8 mouse cellular contexts compared by ENCODE assay signal in genomic region chr7:120201771-120202170, GRCm38 (mm10). TPM values are rescaled to one million over a fixed set of nuclear protein-coding genes. Genes with fewer than 3 reads are reported as not detected.
DNase-seq lines count a peak whose midpoint lies in the region; ATAC-seq and TF ChIP-seq lines count a peak whose summit lies in the region.

TSS of gene Crym (minus strand) at chr7:120202111.

- DNase-seq in heart, adult 8-10 months (ENCODE audit: low spot score) = no peak
- no peak for DNase-seq in brain, embryonic 14.5 days (ENCODE audit: low read depth)
- DNase-seq in hindbrain, postnatal 0 days (ENCODE audit: low spot score) = no peak
- DNase-seq in right cerebral cortex, postnatal 10 days (ENCODE audit: low spot score in 2 of 2) = peak; percentile 42 to 46
- DNase-seq in T-cell, adult 2 months (ENCODE audit: low spot score) = no peak

- H3K4me1 ChIP-seq in heart, embryonic 11.5 days (ENCODE audit: control insufficient read depth, insufficient read depth, low read length) = peaks cover 3% of the 10 kb centered on the region; the same call in 1 of the 2 replicates
- no peaks in the 10 kb centered on the region for H3K4me1 ChIP-seq in hindbrain, postnatal 0 days (ENCODE audit: insufficient read depth, low read length)
- peaks cover 8% of the 10 kb centered on the region for H3K4me1 ChIP-seq in limb, embryonic 15.5 days

- no peak within 1 kb of the TSS for H3K27ac ChIP-seq in heart, embryonic 11.5 days (ENCODE audit: low read depth, low read length)
- no peak within 1 kb of the TSS for H3K27ac ChIP-seq in hindbrain, postnatal 0 days
- H3K27ac ChIP-seq in limb, embryonic 15.5 days = no peak within 1 kb of the TSS

- peak within 1 kb of the TSS; percentile 59; the same call in 1 of the 2 replicates for H3K9ac ChIP-seq in heart, embryonic 11.5 days (ENCODE audit: low read depth, low read length)
- H3K9ac ChIP-seq in hindbrain, postnatal 0 days (replicated peaks; ENCODE audit: low read length) = 0 out of 2 replicates have a peak within 1 kb of the TSS, but pooled peaks have one; percentile 3
- H3K9ac ChIP-seq in limb, embryonic 15.5 days = no peak within 1 kb of the TSS

- no peaks in the 10 kb centered on the region for H3K36me3 ChIP-seq in heart, embryonic 11.5 days (ENCODE audit: control insufficient read depth, insufficient read depth, low read length)
- no peaks in the 10 kb centered on the region for H3K36me3 ChIP-seq in hindbrain, postnatal 0 days (ENCODE audit: insufficient read depth, low read length)
- H3K36me3 ChIP-seq in limb, embryonic 15.5 days = no peaks in the 10 kb centered on the region

- WGBS in heart, embryonic 11.5 days (ENCODE audit: insufficient replicate concordance) = 4% methylated on average over 26 of the region's 26 CpGs
- WGBS in hindbrain, postnatal 0 days = 3% methylated on average over 24 of the region's 26 CpGs
- WGBS in limb, embryonic 15.5 days = 1% methylated on average over 26 of the region's 26 CpGs

- ATAC-seq in heart, embryonic 11.5 days (replicated peaks; ENCODE audit: insufficient number of reproducible peaks, low FRiP score, low TSS enrichment) = no peak
- no peak for ATAC-seq in hindbrain, postnatal 0 days
- ATAC-seq in limb, embryonic 15.5 days (ENCODE audit: insufficient number of reproducible peaks, low FRiP score, low TSS enrichment, low read depth) = no peak
- no peak for ATAC-seq in activated CD4-positive, CD25-positive, alpha-beta regulatory T cell, adult 4 months

- H3K9me3 ChIP-seq in heart, embryonic 11.5 days (replicated peaks; ENCODE audit: control insufficient read depth, low read length) = no peaks in the 10 kb centered on the region
- H3K9me3 ChIP-seq in hindbrain, postnatal 0 days (ENCODE audit: low read length) = no peaks in the 10 kb centered on the region
- no peaks in the 10 kb centered on the region for H3K9me3 ChIP-seq in limb, embryonic 15.5 days

- TF ChIP-seq POLR2A in brain, embryonic 14.5 days (IDR thresholded peaks at IDR 0.05; ENCODE audit: borderline replicate concordance, extremely low read depth, insufficient read depth, insufficient read length, poor library complexity, severe bottlenecking) = no peak

- peak within 1 kb of the TSS; percentile 63 for H3K4me2 ChIP-seq in heart, embryonic 11.5 days
- H3K4me2 ChIP-seq in hindbrain, postnatal 0 days (ENCODE audit: low read depth, low read length) = peak within 1 kb of the TSS; percentile 55
- peak within 1 kb of the TSS; percentile 42 for H3K4me2 ChIP-seq in limb, embryonic 15.5 days

- H3K27me3 ChIP-seq in heart, embryonic 11.5 days (ENCODE audit: control insufficient read depth, insufficient read depth, low read length) = peaks cover 32% of the 10 kb centered on the region
- no peaks in the 10 kb centered on the region for H3K27me3 ChIP-seq in hindbrain, postnatal 0 days (ENCODE audit: insufficient read depth, low read length)
- H3K27me3 ChIP-seq in limb, embryonic 15.5 days = peaks cover 36% of the 10 kb centered on the region

- H3K4me3 ChIP-seq in heart, embryonic 11.5 days (ENCODE audit: low read depth, low read length) = peak within 1 kb of the TSS; percentile 22; the same call in 1 of the 2 replicates
- H3K4me3 ChIP-seq in hindbrain, postnatal 0 days (ENCODE audit: low read length) = peak within 1 kb of the TSS; percentile 34
- H3K4me3 ChIP-seq in limb, embryonic 15.5 days = peak within 1 kb of the TSS; percentile 23

- no peak for TF ChIP-seq CTCF in brain, embryonic 14.5 days (IDR thresholded peaks at IDR 0.05; ENCODE audit: borderline replicate concordance, extremely low read depth, insufficient read depth, insufficient read length)
- TF ChIP-seq CTCF in hindbrain, postnatal 0 days (IDR thresholded peaks at IDR 0.05; ENCODE audit: low read depth) = no peak

RNA-seq across cellular contexts. Expression of gene Crym, which starts in this region (rescaled TPM):
- polyA plus RNA-seq in heart, embryonic 11.5 days (2014; fragmentation: Nextera tagmentation; extraction: Ambion mirVana) = 1.2 and 1.9 TPM in 2 replicates
- total RNA-seq in heart, adult 8-10 months (2022) = under 1 TPM; 0.19 to 0.81 (median 0.44) TPM
- 15.6 and 20.1 TPM in 2 replicates for polyA plus RNA-seq in brain, embryonic 14.5 days (2012; rRNA removed)
- total RNA-seq in hindbrain, postnatal 0 days (2014; rRNA removed) = 9.4 and 16.9 TPM in 2 replicates
- 8.1 and 8.7 TPM in 2 replicates for polyA plus RNA-seq in hindbrain, postnatal 0 days (2015; fragmentation: Nextera tagmentation; extraction: Ambion mirVana)
- 8.2 and 14.2 TPM in 2 replicates for polyA plus RNA-seq in limb, embryonic 15.5 days (2015; fragmentation: Nextera tagmentation; extraction: Ambion mirVana)
- polyA plus RNA-seq in activated CD4-positive, CD25-positive, alpha-beta regulatory T cell, adult 4 months (2017; shearing (Covaris generic)) = not detected

Comparison
In these comparisons a context has a peak if more than half of its experiments do, and no peak if none do; other contexts are left out.
1. DNase-seq: peak in right cerebral cortex, postnatal 10 days (2 of 2); none in heart, adult 8-10 months (single experiment), brain, embryonic 14.5 days (single experiment), hindbrain, postnatal 0 days (single experiment) and T-cell, adult 2 months (single experiment).
2. Peak in every context shown above with its lines, with median percentiles within 50 percentile points of each other: H3K4me2 ChIP-seq and H3K4me3 ChIP-seq.